Mouse (Mus musculus) small intestine, adult 2 months (tissue): Measurements from ENCODE around the gene Rdm1.
"Not testable (repeated sequence)": the region's sequence is repeated elsewhere in the genome, so short reads cannot be mapped to it uniquely, and the experiment has no call there.

Experiments
- CTCF ChIP-seq: fragments of 200-500 bp; IDR thresholded peaks from 2 replicates; pipeline ENCODE4 v1.5.1; 2012; ENCODE audit warnings: low read depth, mild to moderate bottlenecking, control low read depth, inconsistent platforms, low read length, moderate library complexity, mixed read lengths; ENCODE audit not compliant: insufficient replicate concordance, insufficient read length; ENCODE audit errors: extremely low read depth
- POLR2A ChIP-seq: fragments of 200-500 bp; IDR thresholded peaks from 2 replicates; pipeline ENCODE4 v1.6.1; 2012; ENCODE audit warnings: low read depth, mild to moderate bottlenecking, control low read depth, inconsistent platforms, low read length, moderate library complexity

GRCm38 (mm10) chr11:101628733-101629417 lies 1.9 kb downstream of the Rdm1 start:
- not testable (repeated sequence) for TF ChIP-seq POLR2A, CTCF
